Mouse (Mus musculus): ENCODE results near the gene Cdc42bpg.

The Cdc42bpg gene

GRCm38 (mm10) chr19:6339890-6340504 is 33.7 kb downstream of the Cdc42bpg start:
- ChIA-PET POLR2A (interaction anchor here in 3 of 4 experiments (0.7 to 27.3 kb wide), 28 partner anchors 8 to 651 kb away, joined by 3 to 400 read pairs (median 4); partner anchors contain the start of genes Sf1 (in 3 of the 3), Atg2a (in 1 of the 3), Capn1 (in 1 of the 3) and Cdc42bpg (in 1 of the 3)), CTCF (interaction anchor here (0.6 to 2.8 kb wide), 35 partner anchors 8 to 332 kb away, joined by 3 to 21 read pairs (median 4); partner anchors contain the start of genes Cdc42bpg (in 2 of the 4), Ehd1 (in 2 of the 4), Arl2 (in 1 of the 4) and Gpha2 (in 1 of the 4))

- ChIA-PET CTCF (interaction anchor here (0.5 to 2.8 kb wide), 51 partner anchors 9 to 699 kb away, joined by 3 to 21 read pairs (median 4); partner anchors contain the start of genes Cdc42bpg (in 2 of the 4), Ehd1 (in 2 of the 4), Sf1 (in 2 of the 4) and Arl2 (in 1 of the 4)), POLR2A (interaction anchor here (0.7 to 27.3 kb wide), 51 partner anchors 9 to 883 kb away, joined by 3 to 400 read pairs (median 4); partner anchors contain the start of genes Sf1 (in 4 of the 4), Arl2 (in 1 of the 4), Atg2a (in 1 of the 4) and Batf2 (in 1 of the 4))
Observed at GRCm38 (mm10) chr19:6340524-6341452, 34.5 kb downstream of the Cdc42bpg start, which contains the start of gene Map4k2. Map4k2 (plus strand) TSS chr19:6341135.

- ChIA-PET POLR2A (interaction anchor here (0.5 to 27.3 kb wide), 39 partner anchors 9 to 1816 kb away, joined by 3 to 400 read pairs (median 5); partner anchors contain the start of genes Sf1 (in 4 of the 4), Sac3d1 (in 2 of the 4), Arl2 (in 1 of the 4) and Atg2a (in 1 of the 4)), CTCF (interaction anchor here (0.5 to 2.8 kb wide), 32 partner anchors 10 to 803 kb away, joined by 3 to 21 read pairs (median 4); partner anchors contain the start of genes Ehd1 (in 2 of the 4), Cdc42bpg (in 1 of the 4), Ppp1r14b (in 1 of the 4) and Sf1 (in 1 of the 4))
Observed at GRCm38 (mm10) chr19:6341453-6342077, 35.3 kb downstream of the Cdc42bpg start.

GRCm38 (mm10) chr19:6342276-6342933 is 36.1 kb downstream of the Cdc42bpg start:
- CTCF ChIA-PET: interaction anchor here in 3 of 4 experiments (0.7 to 2.8 kb wide), 4 partner anchors 11 to 21 kb away, joined by 4 to 16 read pairs (median 4); partner anchors contain the start of gene Sf1 (in 1 of the 3)
- POLR2A ChIA-PET: interaction anchor here (0.5 to 27.3 kb wide), 11 partner anchors 7 to 65 kb away, joined by 3 to 400 read pairs (median 6); partner anchors contain the start of genes Sf1 (in 2 of the 4), Ehd1 (in 1 of the 4) and Men1 (in 1 of the 4)

GRCm38 (mm10) chr19:6343066-6343925 is 37.0 kb downstream of the Cdc42bpg start:
- POLR2A ChIA-PET: interaction anchor here in 3 of 4 experiments (0.5 to 27.3 kb wide), 13 partner anchors 8 to 1415 kb away, joined by 3 to 400 read pairs (median 4); partner anchors contain the start of genes Sf1 (in 3 of the 3), Ehd1 (in 1 of the 3) and Men1 (in 1 of the 3)
- CTCF ChIA-PET: interaction anchor here (0.6 to 1.6 kb wide), 9 partner anchors 9 to 636 kb away, joined by 3 to 5 read pairs (median 4); partner anchors contain the start of genes Men1 (in 2 of the 4), Cdc42ep2 (in 1 of the 4) and Sf1 (in 1 of the 4)

- POLR2A ChIA-PET: interaction anchor here in 3 of 4 experiments (1.1 to 27.3 kb wide), 6 partner anchors 9 to 46 kb away, joined by 3 to 400 read pairs (median 5); partner anchors contain the start of genes Sf1 (in 3 of the 3) and Men1 (in 1 of the 3)
- CTCF ChIA-PET: interaction anchor here in 3 of 4 experiments (0.6 to 1.6 kb wide), 7 partner anchors 9 to 636 kb away, joined by 3 to 5 read pairs (median 4); partner anchors contain the start of genes Men1 (in 2 of the 3), Cdc42ep2 (in 1 of the 3) and Sf1 (in 1 of the 3)
Observed at GRCm38 (mm10) chr19:6343996-6344395, 37.7 kb downstream of the Cdc42bpg start.

GRCm38 (mm10) chr19:6346023-6346422 is 39.8 kb downstream of the Cdc42bpg start:
- POLR2A ChIA-PET: interaction anchor here in 3 of 4 experiments (0.6 to 27.3 kb wide), 5 partner anchors 15 to 288 kb away, joined by 3 to 400 read pairs (median 3); partner anchors contain the start of gene Sf1 (in 3 of the 3)
- CTCF ChIA-PET: no interaction called here

- ChIA-PET POLR2A (interaction anchor here in 3 of 4 experiments (0.6 to 27.3 kb wide), 7 partner anchors 13 to 288 kb away, joined by 3 to 400 read pairs (median 3); partner anchors contain the start of gene Sf1 (in 3 of the 3)), CTCF (no interaction called here)
Observed at GRCm38 (mm10) chr19:6346661-6347060, 40.4 kb downstream of the Cdc42bpg start.

- ChIA-PET CTCF (interaction anchor here in 1 of 4 experiments (0.6 kb wide), 1 partner anchor 262 kb away, joined by 5 read pairs; no protein-coding TSS in a partner anchor), POLR2A (interaction anchor here in 3 of 4 experiments (0.6 to 27.3 kb wide), 6 partner anchors 11 to 130 kb away, joined by 3 to 400 read pairs (median 4); partner anchors contain the start of gene Sf1 (in 2 of the 3))
Observed at GRCm38 (mm10) chr19:6347615-6348014, 41.4 kb downstream of the Cdc42bpg start.

- ChIA-PET CTCF (no interaction called here), POLR2A (interaction anchor here in 3 of 4 experiments (0.6 to 27.3 kb wide), 5 partner anchors 10 to 691 kb away, joined by 3 to 400 read pairs (median 11); partner anchors contain the start of genes Sf1 (in 2 of the 3) and Stip1 (in 1 of the 3))
Observed at GRCm38 (mm10) chr19:6348717-6349116, 42.5 kb downstream of the Cdc42bpg start.

- POLR2A ChIA-PET: interaction anchor here in 3 of 4 experiments (0.7 to 27.3 kb wide), 8 partner anchors 8 to 38 kb away, joined by 3 to 400 read pairs (median 10); partner anchors contain the start of gene Sf1 (in 2 of the 3)
- CTCF ChIA-PET: interaction anchor here in 1 of 4 experiments (0.5 to 0.9 kb wide), 2 partner anchors 9 to 808 kb away, joined by 3 to 4 read pairs; partner anchors contain the start of gene Map4k2
Observed at GRCm38 (mm10) chr19:6349215-6349983, 43.1 kb downstream of the Cdc42bpg start.

- POLR2A ChIA-PET: interaction anchor here in 3 of 4 experiments (0.7 to 27.3 kb wide), 12 partner anchors 10 to 95 kb away, joined by 3 to 400 read pairs (median 4); partner anchors contain the start of genes Sf1 (in 2 of the 3), Map4k2 (in 1 of the 3) and Men1 (in 1 of the 3)
- CTCF ChIA-PET: interaction anchor here in 2 of 4 experiments (0.6 to 1.4 kb wide), 3 partner anchors 12 to 265 kb away, joined by 3 to 15 read pairs (median 4); no protein-coding TSS in a partner anchor
Observed at GRCm38 (mm10) chr19:6351431-6352106, 45.3 kb downstream of the Cdc42bpg start.

- POLR2A ChIA-PET: interaction anchor here in 3 of 4 experiments (0.7 to 27.3 kb wide), 10 partner anchors 9 to 95 kb away, joined by 3 to 400 read pairs (median 4); partner anchors contain the start of genes Sf1 (in 2 of the 3), Map4k2 (in 1 of the 3) and Men1 (in 1 of the 3)
- CTCF ChIA-PET: interaction anchor here in 1 of 4 experiments (1.4 kb wide), 1 partner anchor 12 kb away, joined by 3 read pairs; no protein-coding TSS in a partner anchor
Observed at GRCm38 (mm10) chr19:6352107-6352505, 45.9 kb downstream of the Cdc42bpg start.

Measured in embryonic stem cell, embryonic (primary cell).